Mouse (Mus musculus) C2C12 (cell line): Measurements from ENCODE around the gene Gtpbp8.

Source experiments
- CTCF ChIP-seq: IDR thresholded peaks from one replicate; pipeline ENCODE4 v1.5.1; 2011; ENCODE audit not compliant: control insufficient read depth, insufficient read depth, insufficient read length
- MAX ChIP-seq: IDR thresholded peaks from one replicate; pipeline ENCODE4 v1.6.1; 2011; ENCODE audit warnings: mild to moderate bottlenecking, control low read depth

GRCm38 (mm10) chr16:44742753-44743152 is 3.4 kb downstream of the Gtpbp8 start:
- TF ChIP-seq CTCF (no peak), MAX (no peak)
